12 mouse cellular contexts compared by ENCODE assay signal in genomic region chr2:145197076-145197475, GRCm38 (mm10). TPM values are rescaled to one million over a fixed set of nuclear protein-coding genes. Genes with fewer than 3 reads are reported as not detected.
DNase-seq lines count a peak whose midpoint lies in the region; ATAC-seq and TF ChIP-seq lines count a peak whose summit lies in the region.
"Had no signal": no experiment of that assay in that cellular context is flagged by ENCODE, and none has a peak within 500 bp of the region (broad histone marks: within the 10 kb centered on the region; RNA-seq: fewer than 3 reads in every experiment).

No protein-coding gene starts in this region.

- no peaks in the 10 kb centered on the region for H3K9me3 ChIP-seq in midbrain, embryonic 16.5 days (replicated peaks; ENCODE audit: control insufficient read depth, low read length, poor library complexity, severe bottlenecking)
- H3K9me3 ChIP-seq: embryonic facial prominence, embryonic 13.5 days; intestine, embryonic 15.5 days; limb, embryonic 12.5 days had no signal

- no peak for TF ChIP-seq POLR2A in cerebellum, adult 2 months (IDR thresholded peaks at IDR 0.05; ENCODE audit: borderline replicate concordance, insufficient read depth, low read length)

- ATAC-seq in midbrain, embryonic 16.5 days: no peak
- ATAC-seq: intestine, embryonic 15.5 days had no signal

- no peak overlapping the region for H3K27ac ChIP-seq in cerebellum, adult 2 months (ENCODE audit: insufficient read depth, low read length)
- no peak overlapping the region for H3K27ac ChIP-seq in midbrain, embryonic 16.5 days (ENCODE audit: low read length)
- no peak overlapping the region for H3K27ac ChIP-seq in gastrocnemius, adult 2 months
- H3K27ac ChIP-seq: embryonic facial prominence, embryonic 13.5 days; intestine, embryonic 15.5 days; limb, embryonic 12.5 days had no signal

- intact Hi-C loops in left cerebral cortex, postnatal 10 days (cut with DNase I): no loop called here
- intact Hi-C loops in gastrocnemius, adult 2 months (cut with DNase I): no loop called here

- no peak overlapping the region for H3K4me3 ChIP-seq in cerebellum, adult 2 months (replicated peaks; ENCODE audit: insufficient read depth, low read depth, low read length)
- no peak overlapping the region for H3K4me3 ChIP-seq in midbrain, embryonic 16.5 days (ENCODE audit: low read depth, low read length)
- H3K4me3 ChIP-seq in gastrocnemius, adult 2 months: no peak overlapping the region
- H3K4me3 ChIP-seq: embryonic facial prominence, embryonic 13.5 days; intestine, embryonic 15.5 days; limb, embryonic 12.5 days had no signal

- TF ChIP-seq CTCF in cerebellum, adult 2 months (IDR thresholded peaks at IDR 0.05; ENCODE audit: borderline replicate concordance, insufficient read depth, low read depth, low read length): no peak
- TF ChIP-seq CTCF in gastrocnemius, adult 2 months (IDR thresholded peaks at IDR 0.05): no peak

- no peak overlapping the region for H3K9ac ChIP-seq in midbrain, embryonic 16.5 days (ENCODE audit: low read depth, low read length)
- H3K9ac ChIP-seq: embryonic facial prominence, embryonic 13.5 days; intestine, embryonic 15.5 days; limb, embryonic 12.5 days had no signal

- H3K36me3 ChIP-seq in midbrain, embryonic 16.5 days (ENCODE audit: control insufficient read depth, insufficient read depth, low read length): no peaks in the 10 kb centered on the region
- H3K36me3 ChIP-seq: embryonic facial prominence, embryonic 13.5 days; intestine, embryonic 15.5 days; limb, embryonic 12.5 days had no signal

- peak; percentile 11 to 20 for DNase-seq in cerebellum, postnatal 10 days
- no peak for DNase-seq in cerebellum, adult 2 months
- peak; percentile 82 for DNase-seq in brain, adult 2 months (ENCODE audit: low read depth, low spot score)
- peak; percentile 28 to 75 for DNase-seq in left cerebral cortex, postnatal 10 days (ENCODE audit: extremely low spot score in 1 of 2, low spot score in 2 of 2)
- DNase-seq in right cerebral cortex, postnatal 25 days: peak; percentile 30
- no peak for DNase-seq in gastrocnemius, adult 2 months
- DNase-seq in urinary bladder, adult 18-20 months (ENCODE audit: low spot score in 2 of 2): no peak
- DNase-seq: heart, adult 18-20 months had no signal

- H3K27me3 ChIP-seq in cerebellum, adult 2 months (ENCODE audit: control insufficient read depth, insufficient read depth, low read length): no peaks in the 10 kb centered on the region; the same call in 1 of the 2 replicates
- H3K27me3 ChIP-seq in midbrain, embryonic 16.5 days (ENCODE audit: control insufficient read depth, insufficient read depth, low read depth, low read length): no peaks in the 10 kb centered on the region
- H3K27me3 ChIP-seq: embryonic facial prominence, embryonic 13.5 days; intestine, embryonic 15.5 days; limb, embryonic 12.5 days had no signal

- H3K4me1 ChIP-seq in cerebellum, adult 2 months (ENCODE audit: control insufficient read depth, insufficient read depth, low read length): no peaks in the 10 kb centered on the region
- no peaks in the 10 kb centered on the region for H3K4me1 ChIP-seq in midbrain, embryonic 16.5 days (ENCODE audit: control insufficient read depth, insufficient read depth, low read length)
- H3K4me1 ChIP-seq: embryonic facial prominence, embryonic 13.5 days; intestine, embryonic 15.5 days; limb, embryonic 12.5 days had no signal

- 78% methylated on average over 4 of the region's 4 CpGs for WGBS in cerebellum, adult 2 months
- WGBS in midbrain, embryonic 16.5 days: 94% methylated on average over 4 of the region's 4 CpGs

- no peak overlapping the region for H3K4me2 ChIP-seq in midbrain, embryonic 16.5 days (ENCODE audit: low read length)
- H3K4me2 ChIP-seq: embryonic facial prominence, embryonic 13.5 days; intestine, embryonic 15.5 days; limb, embryonic 12.5 days had no signal

RNA-seq across cellular contexts. Expression of gene Slc24a3, which starts 29.5 kb away (rescaled TPM):
- polyA plus RNA-seq in cerebellum, adult 2 months (2012; rRNA removed): 56.9 and 60.3 TPM in 2 replicates
- 100 to 1,000 TPM; 147 to 153 TPM for total RNA-seq in left cerebral cortex, postnatal 10 days (2021)
- polyA plus RNA-seq in midbrain, embryonic 16.5 days (2015; fragmentation: Nextera tagmentation; extraction: Ambion mirVana): 17.4 and 18.7 TPM in 2 replicates
- total RNA-seq in gastrocnemius, adult 2 months (2021): 1 to 10 TPM; 1.3 to 2.0 TPM

Comparison
In these comparisons a context has a peak if more than half of its experiments do, and no peak if none do; other contexts are left out.
1. DNase-seq: peak in cerebellum, postnatal 10 days (2 of 2), brain, adult 2 months (single experiment), left cerebral cortex, postnatal 10 days (2 of 2) and right cerebral cortex, postnatal 25 days (single experiment); none in cerebellum, adult 2 months (0 of 2), gastrocnemius, adult 2 months (single experiment) and urinary bladder, adult 18-20 months (0 of 2).
2. RNA of gene Slc24a3, which starts 29.5 kb away (total RNA-seq): 147 to 153 TPM in left cerebral cortex, postnatal 10 days; 1.3 to 2.0 TPM in gastrocnemius, adult 2 months; every median in the first group is over 10 times any median in the second.